Mouse (Mus musculus) myocyte (in vitro differentiated cells): ENCODE results near the gene Psors1c2. TPM values are rescaled to one million over a fixed set of nuclear protein-coding genes. Genes with fewer than 3 reads are reported as not detected.
"Not testable (repeated sequence)": the region's sequence is repeated elsewhere in the genome, so short reads cannot be mapped to it uniquely, and the experiment has no call there.

Source experiments
- H3K27me3 ChIP-seq: one replicate; pipeline ENCODE4 v1.6.1; 2011; ENCODE audit not compliant: control insufficient read depth, insufficient read depth, insufficient read length
- H3K36me3 ChIP-seq: one replicate; pipeline ENCODE4 v1.6.1; 2011; ENCODE audit not compliant: control insufficient read depth, insufficient read depth
- H3K4me2 ChIP-seq: one replicate; pipeline ENCODE4 v1.6.1; 2011; ENCODE audit warnings: low read depth, control low read depth
- H3K4me3 ChIP-seq: one replicate; pipeline ENCODE4 v1.5.1; 2011; ENCODE audit warnings: mild to moderate bottlenecking, control low read depth, moderate library complexity
- H3K79me2 ChIP-seq: one replicate; pipeline ENCODE4 v1.6.1; 2011; ENCODE audit not compliant: control insufficient read depth, insufficient read depth
- H3ac ChIP-seq: one replicate; pipeline ENCODE4 v1.6.1; 2011; ENCODE audit not compliant: control insufficient read depth, insufficient read length
- CEBPB ChIP-seq: IDR thresholded peaks from 2 replicates; pipeline ENCODE4 v1.6.1; 2011; ENCODE audit warnings: mild to moderate bottlenecking, moderate library complexity; ENCODE audit not compliant: poor library complexity, insufficient read depth, severe bottlenecking
- E2F4 ChIP-seq: IDR thresholded peaks from one replicate; pipeline ENCODE4 v1.6.1; 2011; ENCODE audit warnings: mild to moderate bottlenecking, control low read depth, moderate library complexity; ENCODE audit not compliant: insufficient read depth
- MAX ChIP-seq: IDR thresholded peaks from one replicate; pipeline ENCODE4 v1.6.1; 2011; ENCODE audit warnings: low read depth, mild to moderate bottlenecking, control low read depth
- MYOD1 ChIP-seq, 3 experiments: IDR thresholded peaks; one replicate each; pipeline ENCODE4 v1.6.1; 2011; ENCODE audit warnings: control low read depth in 2 of 3, low read depth in 2 of 3, mild to moderate bottlenecking in 2 of 3, moderate library complexity in 1 of 3; ENCODE audit not compliant: insufficient read length in 2 of 3, control insufficient read depth in 1 of 3
- MYOG ChIP-seq, 3 experiments: IDR thresholded peaks; one replicate each; pipeline ENCODE4 v1.6.1; 2011; ENCODE audit warnings: control low read depth in 2 of 3, low read depth in 2 of 3, mild to moderate bottlenecking in 2 of 3; ENCODE audit not compliant: insufficient read length in 2 of 3, control insufficient read depth in 1 of 3, insufficient read depth in 1 of 3
- POLR2A ChIP-seq: IDR thresholded peaks from one replicate; pipeline ENCODE4 v1.6.1; 2011; ENCODE audit warnings: low read depth, mild to moderate bottlenecking, control low read depth, moderate library complexity; ENCODE audit not compliant: insufficient read length
- POLR2AphosphoS2 ChIP-seq: IDR thresholded peaks from one replicate; pipeline ENCODE4 v1.6.1; 2011; ENCODE audit warnings: low read depth, control low read depth; ENCODE audit not compliant: insufficient read length
- REST ChIP-seq: IDR thresholded peaks from one replicate; pipeline ENCODE4 v1.6.1; 2011; ENCODE audit warnings: mild to moderate bottlenecking, control low read depth, moderate library complexity; ENCODE audit not compliant: insufficient read depth, insufficient read length
- SRF ChIP-seq: IDR thresholded peaks from one replicate; pipeline ENCODE4 v1.6.1; 2011; ENCODE audit warnings: low read depth; ENCODE audit not compliant: control insufficient read depth, insufficient read length
- TCF12 ChIP-seq: IDR thresholded peaks from one replicate; pipeline ENCODE4 v1.6.1; 2011; ENCODE audit warnings: mild to moderate bottlenecking, control low read depth; ENCODE audit not compliant: poor library complexity, insufficient read depth, severe bottlenecking
- TCF3 ChIP-seq: IDR thresholded peaks from one replicate; pipeline ENCODE4 v1.6.1; 2011; ENCODE audit warnings: low read depth, control low read depth; ENCODE audit not compliant: insufficient read length
- USF1 ChIP-seq: IDR thresholded peaks from one replicate; pipeline ENCODE4 v1.6.1; 2011; ENCODE audit warnings: low read depth, mild to moderate bottlenecking, control low read depth, moderate library complexity
- polyA plus RNA-seq: library from polyadenylated mRNA; unstranded; fragments of >200 nt; fragmentation: generic; extraction: Trizol; gene quantifications from one replicate; pipeline ENCODE4 v1.2.1, GENCODE M21; 2012; ENCODE audit warnings: missing spikeins

The Psors1c2 gene
- polyA plus RNA-seq, 1 experiment = 0.07 TPM

- TF ChIP-seq POLR2A (no peak), E2F4 (no peak), MYOD1 (IDR thresholded peaks at IDR 0.05; ENCODE audit: control insufficient read depth in 1 of 3, insufficient read length in 2 of 3, low read depth in 2 of 3) (no peak), MYOG (IDR thresholded peaks at IDR 0.05; ENCODE audit: control insufficient read depth in 1 of 3, insufficient read depth in 1 of 3, insufficient read length in 2 of 3, low read depth in 2 of 3) (no peak), SRF (no peak), POLR2AphosphoS2 (no peak), TCF3 (no peak)
- H3K36me3 ChIP-seq = no peaks in the 10 kb centered on the region
- H3K4me3 ChIP-seq = no peak within 1 kb of the TSS
- no peak within 1 kb of the TSS for H3ac ChIP-seq
- H3K79me2 ChIP-seq = no peaks in the 10 kb centered on the region
- H3K4me2 ChIP-seq = no peak within 1 kb of the TSS
- peaks cover 7% of the 10 kb centered on the region for H3K27me3 ChIP-seq
These were observed 27.2 kb upstream of the Psors1c2 start, which contains the start of gene Pou5f1 for GRCm38 (mm10) chr17:35505776-35506175. Pou5f1 (plus strand) TSS chr17:35506018.

GRCm38 (mm10) chr17:35506881-35507280, 26.1 kb upstream of the Psors1c2 start:
- TF ChIP-seq TCF12 (no peak), MYOD1 (IDR thresholded peaks at IDR 0.05; ENCODE audit: control insufficient read depth in 1 of 3, insufficient read length in 2 of 3, low read depth in 2 of 3) (no peak), MYOG (IDR thresholded peaks at IDR 0.05; ENCODE audit: control insufficient read depth in 1 of 3, insufficient read depth in 1 of 3, insufficient read length in 2 of 3, low read depth in 2 of 3) (no peak), CEBPB (no peak), USF1 (no peak), POLR2AphosphoS2 (no peak), SRF (no peak), TCF3 (no peak), MAX (no peak), REST (no peak), POLR2A (no peak), E2F4 (no peak)
- H3K36me3 ChIP-seq = no peaks in the 10 kb centered on the region
- no peak overlapping the region for H3K4me3 ChIP-seq
- H3ac ChIP-seq = no peak overlapping the region
- no peaks in the 10 kb centered on the region for H3K79me2 ChIP-seq
- peaks cover 7% of the 10 kb centered on the region for H3K27me3 ChIP-seq
- H3K4me2 ChIP-seq = no peak overlapping the region

GRCm38 (mm10) chr17:35507556-35508260, 25.3 kb upstream of the Psors1c2 start:
- H3K36me3 ChIP-seq = peaks cover 2% of the 10 kb centered on the region
- peaks cover 7% of the 10 kb centered on the region for H3K27me3 ChIP-seq
- H3K4me2 ChIP-seq = no peak overlapping the region
- H3K79me2 ChIP-seq = no peaks in the 10 kb centered on the region
- H3K4me3 ChIP-seq = no peak overlapping the region
- no peak overlapping the region for H3ac ChIP-seq
- TF ChIP-seq E2F4 (no peak), TCF3 (no peak), USF1 (no peak), MYOG (IDR thresholded peaks at IDR 0.05; ENCODE audit: control insufficient read depth in 1 of 3, insufficient read depth in 1 of 3, insufficient read length in 2 of 3, low read depth in 2 of 3) (no peak), SRF (no peak), POLR2AphosphoS2 (no peak), MAX (no peak), TCF12 (no peak), REST (no peak), POLR2A (no peak), MYOD1 (IDR thresholded peaks at IDR 0.05; ENCODE audit: control insufficient read depth in 1 of 3, insufficient read length in 2 of 3, low read depth in 2 of 3) (no peak), CEBPB (no peak)

- not testable (repeated sequence) for H3K36me3 ChIP-seq, H3ac ChIP-seq, H3K4me3 ChIP-seq, H3K79me2 ChIP-seq, H3K27me3 ChIP-seq, H3K4me2 ChIP-seq
These were observed 24.7 kb upstream of the Psors1c2 start for GRCm38 (mm10) chr17:35508279-35508678.

GRCm38 (mm10) chr17:35509284-35509683, 23.7 kb upstream of the Psors1c2 start:
- peaks cover 7% of the 10 kb centered on the region for H3K27me3 ChIP-seq
- no peak overlapping the region for H3K4me2 ChIP-seq
- H3K79me2 ChIP-seq = no peaks in the 10 kb centered on the region
- H3ac ChIP-seq = no peak overlapping the region
- TF ChIP-seq E2F4 (no peak), POLR2AphosphoS2 (no peak), USF1 (no peak), CEBPB (no peak), MYOG (IDR thresholded peaks at IDR 0.05; ENCODE audit: control insufficient read depth in 1 of 3, insufficient read depth in 1 of 3, insufficient read length in 2 of 3, low read depth in 2 of 3) (no peak), MYOD1 (IDR thresholded peaks at IDR 0.05; ENCODE audit: control insufficient read depth in 1 of 3, insufficient read length in 2 of 3, low read depth in 2 of 3) (no peak)
- peaks cover 5% of the 10 kb centered on the region for H3K36me3 ChIP-seq
- no peak overlapping the region for H3K4me3 ChIP-seq
